Mouse (Mus musculus) erythroblast, embryonic 14.5 days (primary cell): ENCODE results near the gene Fto.

ENCODE experiments used
- GATA1 ChIP-seq: IDR thresholded peaks from 2 replicates; pipeline ENCODE4 v1.6.1; 2012; ENCODE audit warnings: low read length, inconsistent platforms, mixed read lengths
- TAL1 ChIP-seq: IDR thresholded peaks from 3 replicates; pipeline ENCODE4 v1.6.1; 2012; ENCODE audit warnings: low read length, inconsistent platforms, mixed read lengths

DNA sequence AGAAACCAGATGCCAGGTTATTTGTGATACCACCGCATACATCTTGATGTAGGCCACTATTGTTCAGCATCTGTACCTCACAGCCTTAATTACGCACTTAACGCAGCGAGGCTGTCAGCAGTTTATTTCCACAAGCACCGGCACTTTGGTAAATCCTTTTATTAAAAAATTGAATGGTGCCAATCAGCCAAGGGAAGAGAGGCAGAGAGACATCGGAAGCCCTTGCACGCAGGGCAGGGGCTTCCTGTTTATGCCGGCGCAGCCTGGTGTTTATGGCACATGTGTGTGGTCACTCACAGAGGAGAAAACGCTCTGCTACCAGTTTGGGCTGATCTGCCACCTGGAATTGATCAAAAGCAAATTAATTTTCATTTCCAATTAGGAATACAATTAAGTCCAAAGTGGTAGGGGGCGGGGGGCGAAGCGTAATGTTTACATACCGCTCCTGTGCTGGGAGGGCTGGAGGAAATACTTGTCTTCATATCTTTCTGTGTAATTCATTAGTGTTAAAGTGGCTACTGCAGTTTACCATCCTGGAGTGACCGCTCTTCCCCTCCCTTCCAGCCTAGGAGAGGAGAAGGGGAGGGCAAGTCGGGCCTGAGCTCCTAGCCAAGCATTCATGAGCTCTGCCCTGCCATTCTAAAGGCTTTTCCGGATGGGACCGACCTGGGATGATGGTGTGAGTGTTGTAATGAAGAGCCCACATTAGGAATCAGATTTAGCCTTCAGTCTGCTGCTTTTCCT is 299.2 kb downstream of the Fto start:
- TF ChIP-seq TAL1 (no peak), GATA1 (no peak)
